Mouse (Mus musculus): ENCODE measurements at regions not wholly inside any gene's neighbourhood (a gene's known extent, or its start where the extent isn't known, plus 50 kb on each side); places are given as distances from the start of the nearest gene placed in this dataset.
"Not testable (repeated sequence)": the region's sequence is repeated elsewhere in the genome, so short reads cannot be mapped to it uniquely, and the experiment has no call there.

DNA sequence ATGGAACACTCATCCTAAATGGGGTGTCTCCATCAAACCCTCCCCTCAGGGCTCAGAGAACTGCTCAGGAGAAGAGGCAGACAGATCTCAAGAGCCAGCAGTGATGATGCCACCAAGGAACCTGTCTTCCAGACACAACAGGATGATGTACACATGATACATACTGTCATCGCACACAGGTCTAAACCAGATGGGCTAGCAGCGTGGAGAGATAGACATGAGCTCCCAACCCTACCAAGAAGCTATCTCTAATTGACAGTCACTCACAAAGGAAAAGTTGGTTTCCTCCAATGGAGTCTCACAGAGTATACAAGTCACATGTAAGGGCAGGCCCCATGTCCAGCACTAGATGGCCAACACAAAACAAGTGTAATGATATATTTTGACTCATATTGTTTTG lies 139.9 kb downstream of the Cdca7 start:
- no peak for DNase-seq (ENCODE audit: low read depth, low spot score)

- DNase-seq (ENCODE audit: low read depth, low spot score), result no peak
Measured at GRCm38 (mm10) chr2:72616412-72616811, 140.5 kb downstream of the Cdca7 start.

DNA sequence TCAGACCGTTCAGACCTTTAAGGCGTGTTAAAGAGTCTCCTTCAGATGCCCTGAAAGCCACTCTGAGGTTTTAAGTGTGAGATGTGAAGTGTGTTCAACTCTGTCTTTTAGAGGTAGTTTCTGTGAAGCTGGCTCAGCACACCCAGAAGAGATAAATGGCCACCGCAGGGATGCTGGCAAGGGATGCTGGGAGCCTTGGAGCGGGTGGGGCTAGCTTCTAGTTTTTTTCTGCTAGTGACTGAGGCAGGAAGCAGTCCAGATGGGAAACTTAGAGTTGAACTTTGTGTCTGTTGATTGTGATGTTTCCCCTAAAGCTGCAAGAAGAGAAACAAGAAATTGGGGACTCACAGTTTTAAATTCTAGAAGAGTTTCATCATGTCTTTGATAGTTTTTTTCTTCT lies 143.5 kb downstream of the Cdca7 start:
- DNase-seq (ENCODE audit: low read depth, low spot score), result no peak

DNA sequence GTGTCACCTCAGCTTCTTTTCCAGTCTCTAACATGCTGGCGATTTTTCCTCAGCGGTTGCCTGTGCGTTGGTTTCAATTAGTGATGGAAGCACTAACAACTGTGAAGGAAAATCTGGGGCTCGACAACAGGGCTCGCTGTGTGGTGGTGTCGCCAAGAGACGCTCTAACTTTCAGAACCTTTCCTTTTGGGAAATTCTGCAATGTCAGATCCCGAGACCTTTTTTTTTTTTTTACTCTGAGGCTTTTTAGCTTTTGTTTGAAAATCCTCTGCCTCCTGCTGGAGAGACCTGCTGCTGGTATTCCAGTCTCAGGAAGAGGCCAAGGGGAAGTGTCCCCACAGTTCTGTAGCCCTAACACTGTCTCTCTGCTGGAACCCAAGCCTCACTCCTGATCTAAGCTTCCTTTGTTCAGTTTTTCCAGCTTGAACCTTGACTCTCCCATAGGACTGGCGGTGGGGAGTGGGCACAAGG lies 144.3 kb downstream of the Cdca7 start:
- DNase-seq (ENCODE audit: low read depth, low spot score), result no peak

DNA sequence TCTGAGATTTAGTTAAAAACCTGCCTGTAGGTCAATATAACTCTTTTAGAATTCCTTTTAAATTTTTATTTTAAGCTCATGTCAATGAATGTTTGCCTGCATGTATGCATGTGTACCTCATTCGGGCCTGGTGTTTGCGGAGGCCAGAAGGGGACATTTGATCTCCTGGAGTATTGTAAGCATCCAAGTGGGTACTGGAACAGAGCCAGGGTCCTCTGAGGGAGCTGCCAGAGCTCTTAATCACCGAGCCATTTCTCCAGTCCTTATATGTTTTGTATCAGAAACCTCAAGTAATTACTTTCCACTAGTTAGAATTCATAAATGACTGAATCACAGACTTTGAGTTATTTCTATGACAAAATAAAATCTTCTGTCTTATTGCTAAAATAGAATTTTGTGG lies 152.0 kb downstream of the Cdca7 start:
- no peak for DNase-seq (ENCODE audit: low read depth, low spot score)

- DNase-seq (ENCODE audit: low read depth, low spot score), result no peak
Measured at GRCm38 (mm10) chr2:72628626-72629470, 152.9 kb downstream of the Cdca7 start.

GRCm38 (mm10) chr2:72629691-72630461 lies 153.9 kb downstream of the Cdca7 start:
- no peak for DNase-seq (ENCODE audit: low read depth, low spot score)

- DNase-seq (ENCODE audit: low read depth, low spot score), result peak; percentile 40
Measured at GRCm38 (mm10) chr2:72637881-72638620, 162.1 kb downstream of the Cdca7 start.

DNA sequence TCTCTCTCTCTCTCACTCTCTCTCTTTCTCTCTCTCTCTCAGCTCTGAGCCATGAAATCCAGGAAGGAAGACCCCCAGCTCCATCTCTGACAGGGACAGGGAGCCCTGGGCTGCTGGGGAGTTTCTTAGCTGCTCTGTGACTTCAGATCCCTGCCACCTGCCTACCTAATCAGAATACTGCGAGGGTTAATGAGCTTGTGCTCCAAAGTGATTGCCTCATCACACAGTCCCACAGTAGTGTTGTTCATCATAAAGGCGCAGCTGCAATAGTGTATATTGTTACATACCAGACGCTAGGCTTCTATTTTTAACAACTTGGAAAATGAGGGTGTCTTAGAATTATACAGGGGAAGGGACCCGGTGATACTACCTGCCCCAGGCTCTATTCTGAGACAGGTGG lies 163.1 kb downstream of the Cdca7 start:
- DNase-seq (ENCODE audit: low read depth, low spot score), result no peak

GRCm38 (mm10) chr2:72641228-72641627 lies 165.3 kb downstream of the Cdca7 start:
- no peak for DNase-seq (ENCODE audit: low read depth, low spot score)

DNA sequence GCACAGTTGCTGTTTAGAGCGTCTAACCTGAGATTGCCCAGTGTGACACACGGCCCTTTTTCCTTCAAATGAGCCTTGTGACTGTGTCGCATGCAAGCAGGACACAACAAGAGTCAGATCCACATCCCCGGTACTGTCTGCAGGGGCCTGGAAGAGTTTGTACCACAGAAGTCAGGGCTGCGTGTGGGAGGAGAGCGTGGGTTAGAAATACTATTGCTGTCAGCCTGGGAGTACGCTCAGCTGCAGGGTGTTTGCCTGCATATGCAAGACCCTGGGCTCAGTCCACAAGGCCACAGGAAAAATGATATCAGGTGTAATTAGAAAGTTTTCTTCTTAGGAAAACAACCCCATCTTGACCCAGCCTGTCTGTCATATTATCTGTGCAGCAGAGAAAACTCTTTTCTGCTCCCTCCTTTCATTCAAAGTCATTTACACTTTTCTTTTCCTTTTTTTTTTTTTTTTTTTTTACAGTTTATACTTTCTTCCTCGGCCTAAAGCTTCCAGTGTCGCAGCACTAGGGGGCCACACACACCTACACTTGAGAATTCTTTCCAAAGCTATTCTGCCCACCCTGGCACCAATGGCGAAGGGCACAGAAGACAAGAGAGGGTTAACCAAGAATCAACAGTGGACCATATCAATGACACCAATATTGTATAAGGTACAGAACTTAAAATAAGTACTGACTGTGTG lies 168.3 kb downstream of the Cdca7 start:
- peak; percentile 66 for DNase-seq (ENCODE audit: low read depth, low spot score)

DNA sequence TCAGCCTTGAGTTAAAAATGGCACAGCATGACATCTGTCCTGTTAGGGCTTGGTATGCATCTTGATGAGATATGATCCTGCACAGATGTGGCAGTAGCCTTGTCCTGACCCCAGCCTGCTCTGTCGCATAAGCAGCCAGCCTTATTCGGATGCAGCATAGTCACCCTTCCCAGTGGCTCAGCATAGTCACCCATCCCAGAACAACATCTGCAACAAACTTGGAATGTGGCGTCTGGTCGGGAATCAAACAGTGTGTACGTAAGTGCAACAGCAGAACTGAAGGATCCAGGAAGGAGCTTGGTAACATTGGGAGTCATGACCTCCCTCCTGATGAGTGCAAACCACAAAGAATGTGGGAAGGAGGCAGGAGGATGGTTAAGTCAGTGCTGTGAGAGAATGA lies 171.7 kb downstream of the Cdca7 start:
- no peak for DNase-seq (ENCODE audit: low read depth, low spot score)

GRCm38 (mm10) chr2:72648294-72648693 lies 172.3 kb downstream of the Cdca7 start:
- no peak for DNase-seq (ENCODE audit: low read depth, low spot score)

DNA sequence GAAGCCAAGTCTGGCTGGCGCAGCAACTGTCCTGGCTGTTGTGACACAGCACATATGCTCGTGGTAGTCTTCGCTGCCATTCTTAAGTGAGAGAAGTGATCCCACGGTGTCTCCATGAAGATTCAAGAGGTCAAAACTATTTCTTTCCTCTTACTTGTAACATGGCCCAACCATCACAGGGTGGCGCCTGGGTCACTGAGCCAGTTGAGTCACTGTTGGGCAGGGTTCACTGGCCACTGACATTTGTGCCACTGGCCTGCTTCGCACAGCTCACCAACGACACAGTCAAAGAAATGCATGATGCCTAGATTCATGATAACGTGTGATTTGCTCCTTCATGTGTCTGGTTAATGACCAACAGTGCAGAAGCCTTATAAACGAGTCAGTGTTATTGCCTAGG lies 179.9 kb downstream of the Cdca7 start:
- DNase-seq (ENCODE audit: low read depth, low spot score), result no peak

DNA sequence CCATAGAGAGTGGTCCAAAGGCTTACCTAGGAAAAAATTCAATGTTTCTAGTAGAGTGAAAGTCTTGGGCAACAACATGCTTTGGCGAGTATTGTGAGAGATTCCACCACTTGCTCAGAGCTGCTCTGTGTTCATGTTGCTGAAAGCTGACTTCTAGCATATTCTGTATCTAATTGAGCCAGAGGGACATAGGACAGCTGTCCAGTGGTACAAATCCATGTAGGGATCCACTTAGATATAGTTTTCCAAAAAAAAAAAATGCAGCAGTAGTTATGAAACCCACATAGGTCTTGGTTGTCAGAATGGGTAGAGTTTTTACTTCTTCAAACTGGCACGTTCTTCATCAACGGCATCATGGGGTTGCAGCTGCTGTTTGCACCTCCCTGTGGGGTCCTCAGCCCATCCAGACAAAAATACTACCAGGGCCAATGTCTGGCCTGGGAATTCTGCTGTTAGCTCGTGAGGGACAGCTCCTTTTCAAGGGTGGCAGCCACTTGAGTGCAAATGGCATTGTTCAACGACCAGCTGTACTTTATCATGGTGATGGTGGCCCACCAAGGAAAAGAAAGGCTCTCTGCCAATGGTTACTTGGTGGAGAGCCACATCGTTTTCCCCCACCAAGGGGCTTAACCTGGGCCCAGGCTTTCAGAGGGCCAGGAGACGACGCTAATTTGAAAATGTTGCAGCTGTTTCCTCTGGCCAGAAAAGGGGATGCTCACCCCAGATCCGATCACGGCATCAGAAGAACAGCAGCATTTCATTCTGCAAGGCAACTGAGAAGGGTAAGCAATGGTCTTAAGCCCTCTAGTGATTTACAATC lies 181.4 kb downstream of the Cdca7 start:
- DNase-seq (ENCODE audit: low read depth, low spot score), result no peak

GRCm38 (mm10) chr2:72662396-72662795 lies 186.4 kb downstream of the Cdca7 start:
- peak; percentile 28 for DNase-seq (ENCODE audit: low read depth, low spot score)

- no peak for DNase-seq (ENCODE audit: low read depth, low spot score)
Measured at GRCm38 (mm10) chr2:72662979-72663780, 187.2 kb downstream of the Cdca7 start.

GRCm38 (mm10) chr2:72667396-72667795 lies 191.4 kb downstream of the Cdca7 start:
- not testable (repeated sequence) for DNase-seq (ENCODE audit: low read depth, low spot score)
